In the genomic region with DNA sequence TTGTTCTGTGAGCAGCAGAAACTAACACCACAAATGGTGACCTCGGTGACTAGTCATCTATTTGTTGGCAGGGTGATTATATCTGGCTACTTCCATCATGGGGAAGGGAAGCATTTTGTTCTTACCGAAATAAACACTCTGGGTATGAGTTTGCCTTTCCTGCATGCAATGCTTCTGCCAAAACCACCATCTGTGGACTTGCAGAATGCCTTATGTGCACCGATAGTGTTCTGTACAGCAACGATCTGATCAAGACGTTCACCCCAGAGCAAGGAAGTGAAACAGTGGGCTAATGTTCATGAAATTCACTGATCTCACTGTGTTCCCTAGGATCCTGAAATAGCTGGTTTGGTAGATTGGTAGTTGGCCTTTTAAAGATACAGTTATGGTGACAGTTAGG, we compare ENCODE assay signal across 12 mouse cellular contexts.
DNase-seq lines count a peak whose midpoint lies in the region; ATAC-seq lines count a peak whose summit lies in the region.
"Had no signal": no experiment of that assay in that cellular context is flagged by ENCODE, and none has a peak within 500 bp of the region (broad histone marks: within the 10 kb centered on the region; RNA-seq: fewer than 3 reads in every experiment).

No protein-coding gene starts in this region.

- no peak for DNase-seq in cerebellum, postnatal 4 days (ENCODE audit: low spot score in 2 of 2)
- DNase-seq in 3T3-L1 (ENCODE audit: low read depth, low spot score) = peak; percentile 10
- DNase-seq in cerebellum, postnatal 14 days = peak; percentile 65 to 82
- peak; percentile 74 to 76 for DNase-seq in layer of hippocampus, postnatal 36 days
- DNase-seq in neural tube, embryonic 10.5 days (ENCODE audit: extremely low spot score, low spot score) = no peak
- DNase-seq in testis, postnatal 14 days (ENCODE audit: low spot score) = no peak
- DNase-seq: adrenal gland, postnatal 36 days; gastrocnemius, adult 2 months; lung, postnatal 10 days had no signal

- ATAC-seq in cerebellum, adult (ENCODE audit: insufficient number of reproducible peaks, low FRiP score, low TSS enrichment) = peak; percentile 88
- no peak for ATAC-seq in CD4-positive, CD25-positive, alpha-beta regulatory T cell, adult 4 months
- ATAC-seq: intestine, embryonic 16.5 days had no signal

Comparison
In these comparisons a context has a peak if more than half of its experiments do, and no peak if none do; other contexts are left out.
1. DNase-seq: peak in 3T3-L1 (single experiment), cerebellum, postnatal 14 days (2 of 2) and layer of hippocampus, postnatal 36 days (2 of 2); none in cerebellum, postnatal 4 days (0 of 2), neural tube, embryonic 10.5 days (single experiment) and testis, postnatal 14 days (single experiment).